Mouse (Mus musculus) ES-E14 (cell line): ENCODE results near the gene Prrg3. TPM values are rescaled to one million over a fixed set of nuclear protein-coding genes. Genes with fewer than 3 reads are reported as not detected.

Experiments used
- DNase-seq: peaks from one replicate; pipeline ENCODE4 v3.0.0-alpha.2; 2013; ENCODE audit warnings: low read depth, low spot score
- H3K27ac ChIP-seq: 2 replicates; pipeline ENCODE4 v1.5.1; 2012; ENCODE audit warnings: low read depth, mild to moderate bottlenecking, low read length, moderate library complexity, mixed read lengths; ENCODE audit not compliant: poor library complexity, insufficient read depth, severe bottlenecking
- H3K36me3 ChIP-seq: 2 replicates; pipeline ENCODE4 v1.6.1; 2012; ENCODE audit warnings: mild to moderate bottlenecking, low read length, moderate library complexity, mixed read lengths; ENCODE audit not compliant: control insufficient read depth, poor library complexity, insufficient read depth, severe bottlenecking
- H3K4me1 ChIP-seq, 2 experiments: fragments of 150-350 bp in 1 of 2; sonication (generic) in 1 of 2; 2 replicates each; pipeline ENCODE4 v1.6.1; 2012; ENCODE audit warnings: low read length in 2 of 2, mild to moderate bottlenecking in 1 of 2, mixed read lengths in 1 of 2; ENCODE audit not compliant: control insufficient read depth in 2 of 2, insufficient read depth in 2 of 2, poor library complexity in 1 of 2
- H3K4me3 ChIP-seq, 2 experiments: fragments of 150-350 bp in 1 of 2; sonication (generic) in 1 of 2; 2 replicates each; pipeline ENCODE4 v1.5.1; 2012; ENCODE audit warnings: low read length in 2 of 2, low read depth in 1 of 2, mild to moderate bottlenecking in 1 of 2, mixed read lengths in 1 of 2; ENCODE audit not compliant: insufficient read depth in 1 of 2, poor library complexity in 1 of 2, severe bottlenecking in 1 of 2
- H3K9ac ChIP-seq: 2 replicates; pipeline ENCODE4 v1.6.1; 2012; ENCODE audit warnings: low read depth, mild to moderate bottlenecking, low read length, mixed read lengths; ENCODE audit not compliant: poor library complexity, insufficient read depth, severe bottlenecking
- H3K9me3 ChIP-seq: fragments of 150-350 bp; sonication (generic); 2 replicates; pipeline ENCODE4 v1.6.1; 2012; ENCODE audit warnings: low read depth, mild to moderate bottlenecking, low read length; ENCODE audit not compliant: control insufficient read depth, insufficient read depth
- CHD2 ChIP-seq: IDR thresholded peaks from 2 replicates; pipeline ENCODE4 v1.6.1; 2014; ENCODE audit warnings: mild to moderate bottlenecking, low read depth, low read length, inconsistent platforms
- HCFC1 ChIP-seq: IDR thresholded peaks from 2 replicates; pipeline ENCODE4 v1.6.1; 2012; ENCODE audit warnings: low read length, inconsistent platforms, borderline replicate concordance; ENCODE audit not compliant: insufficient read depth
- MAFK ChIP-seq: IDR thresholded peaks from 2 replicates; pipeline ENCODE4 v1.6.1; 2014; ENCODE audit warnings: mild to moderate bottlenecking, low read depth, low read length, inconsistent platforms; ENCODE audit not compliant: insufficient read depth
- ZC3H11A ChIP-seq: IDR thresholded peaks from 2 replicates; pipeline ENCODE4 v1.6.1; 2012; ENCODE audit warnings: low read depth, mild to moderate bottlenecking, inconsistent platforms, low read length, borderline replicate concordance
- ZNF384 ChIP-seq: IDR thresholded peaks from 2 replicates; pipeline ENCODE4 v1.6.1; 2012; ENCODE audit warnings: low read depth, low read length, inconsistent platforms
- in situ Hi-C, 2 experiments: fragments of 600-800 bp; cut with MboI; formaldehyde crosslinking; loops; one replicate each; pipeline ENCODE4 v1.15.1; 2025; ENCODE audit warnings: low sequenced_read_pairs in 2 of 2, inconsistent platforms in 1 of 2; ENCODE audit not compliant: unreplicated experiment in 2 of 2
- total RNA-seq: library from RNA; depleted of rRNA; stranded (reverse); fragments of 300-350 nt; gene quantifications from 2 replicates; pipeline ENCODE4 v1.2.3, GENCODE M21; 2012

Gene Prrg3
- total RNA-seq, 1 experiment = 3.1 TPM

DNA sequence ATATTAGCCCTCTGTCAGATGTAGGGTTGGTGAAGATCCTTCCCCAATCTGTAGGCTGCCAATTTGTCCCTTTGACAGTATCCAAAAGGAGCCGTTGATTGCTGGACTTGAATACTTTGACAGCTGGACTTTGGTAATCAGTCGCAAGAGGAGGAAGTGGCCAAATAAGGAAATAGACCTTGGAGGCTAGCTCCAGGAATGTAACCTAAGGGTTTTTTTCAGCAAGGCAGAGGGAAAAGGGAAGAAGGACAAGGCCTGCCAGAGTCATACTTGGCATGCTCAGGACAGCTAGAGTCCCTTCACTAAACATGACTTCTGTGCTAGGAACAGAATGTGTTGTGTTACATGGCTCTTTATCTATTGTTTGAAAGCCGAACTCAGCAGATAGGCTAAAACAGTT is 18.0 kb downstream of the Prrg3 start:
- in situ Hi-C loops = no loop called here
- TF ChIP-seq ZNF384 (no peak), MAFK (no peak)
- Histone ChIP-seq H3K9me3 (no peaks in the 10 kb centered on the region), H3K27ac (no peak overlapping the region), H3K4me1 (no peaks in the 10 kb centered on the region), H3K4me3 (no peak overlapping the region), H3K9ac (no peak overlapping the region), H3K36me3 (no peaks in the 10 kb centered on the region)
- DNase-seq = no peak

DNA sequence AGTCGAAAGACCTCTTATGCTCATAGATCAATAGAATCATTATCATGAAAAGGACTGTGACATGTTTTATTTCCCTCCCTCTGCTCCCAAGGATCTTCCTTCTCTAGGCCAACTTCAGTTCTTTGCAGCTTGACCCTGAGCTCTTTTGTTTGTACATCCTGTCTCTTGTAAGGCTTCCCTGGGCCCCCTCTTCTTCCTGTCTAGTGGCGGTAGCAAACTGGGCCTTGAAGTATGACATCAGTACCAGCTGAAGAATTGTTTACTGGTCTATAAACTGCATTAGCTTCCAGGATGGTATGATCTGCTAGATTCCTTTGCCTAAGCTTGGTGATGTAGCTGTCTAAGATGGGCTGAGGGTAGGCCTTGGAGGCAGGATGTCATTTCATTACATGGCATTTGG is 18.9 kb downstream of the Prrg3 start:
- no peak for DNase-seq
- Histone ChIP-seq H3K4me3 (no peak overlapping the region), H3K36me3 (no peaks in the 10 kb centered on the region), H3K4me1 (no peaks in the 10 kb centered on the region), H3K9me3 (no peaks in the 10 kb centered on the region), H3K27ac (no peak overlapping the region), H3K9ac (no peak overlapping the region)
- in situ Hi-C loops = no loop called here
- TF ChIP-seq ZNF384 (no peak), HCFC1 (no peak), ZC3H11A (no peak), MAFK (no peak), CHD2 (no peak)

DNA sequence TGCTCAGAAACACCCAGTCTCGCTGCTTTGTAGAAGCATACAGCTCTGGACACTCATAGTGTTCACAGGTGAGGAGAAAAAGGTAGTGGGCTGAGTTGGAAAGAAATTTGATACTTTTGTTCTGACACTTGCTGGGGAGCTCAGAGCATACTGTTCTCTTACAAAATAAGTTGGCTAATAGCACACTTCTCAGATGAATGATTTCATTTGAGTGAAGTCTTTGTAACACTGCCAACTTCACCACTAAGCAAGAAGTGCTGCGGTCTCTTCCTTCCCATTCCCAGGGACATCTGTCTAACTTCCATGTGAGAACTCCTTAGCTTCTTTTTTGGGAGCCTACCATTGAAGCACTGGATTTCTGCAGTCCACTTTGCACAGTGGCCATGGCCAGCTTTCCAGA is 20.8 kb downstream of the Prrg3 start:
- no peaks in the 10 kb centered on the region for H3K36me3 ChIP-seq
- H3K9me3 ChIP-seq = no peaks in the 10 kb centered on the region
- no peak overlapping the region for H3K9ac ChIP-seq
- no peaks in the 10 kb centered on the region for H3K4me1 ChIP-seq
- in situ Hi-C loops = no loop called here
- H3K27ac ChIP-seq = no peak overlapping the region
- H3K4me3 ChIP-seq = no peak overlapping the region
- no peak for TF ChIP-seq ZC3H11A
- TF ChIP-seq MAFK = no peak
- no peak for TF ChIP-seq HCFC1
- no peak for TF ChIP-seq CHD2
- TF ChIP-seq ZNF384 = no peak
- no peak for DNase-seq

DNA sequence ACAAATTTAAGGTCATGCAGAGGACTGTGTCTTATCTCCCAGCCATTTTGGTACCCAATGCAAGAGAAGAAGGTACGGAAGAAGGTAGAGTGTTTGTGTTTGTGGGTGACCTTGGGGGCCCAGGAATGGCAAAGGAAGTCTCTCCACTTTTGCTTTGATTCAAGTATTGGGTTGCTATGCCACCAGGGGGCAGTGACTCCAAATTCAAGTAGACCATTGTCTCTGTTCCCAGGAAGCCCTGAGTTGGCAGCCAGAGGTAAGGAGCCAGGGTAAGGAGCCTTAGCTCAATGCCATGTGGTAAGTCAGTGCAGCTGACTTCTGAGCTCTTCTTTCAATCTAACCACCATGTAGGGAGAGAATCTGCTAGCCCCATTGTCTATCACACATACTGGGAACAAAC is 21.4 kb downstream of the Prrg3 start:
- Histone ChIP-seq H3K9ac (no peak overlapping the region), H3K36me3 (no peaks in the 10 kb centered on the region), H3K27ac (no peak overlapping the region), H3K4me1 (no peaks in the 10 kb centered on the region), H3K4me3 (no peak overlapping the region), H3K9me3 (no peaks in the 10 kb centered on the region)
- no peak for TF ChIP-seq CHD2
- TF ChIP-seq HCFC1 = no peak
- TF ChIP-seq MAFK = no peak
- TF ChIP-seq ZC3H11A = no peak
- TF ChIP-seq ZNF384 = no peak
- in situ Hi-C loops = no loop called here
- DNase-seq = no peak

DNA sequence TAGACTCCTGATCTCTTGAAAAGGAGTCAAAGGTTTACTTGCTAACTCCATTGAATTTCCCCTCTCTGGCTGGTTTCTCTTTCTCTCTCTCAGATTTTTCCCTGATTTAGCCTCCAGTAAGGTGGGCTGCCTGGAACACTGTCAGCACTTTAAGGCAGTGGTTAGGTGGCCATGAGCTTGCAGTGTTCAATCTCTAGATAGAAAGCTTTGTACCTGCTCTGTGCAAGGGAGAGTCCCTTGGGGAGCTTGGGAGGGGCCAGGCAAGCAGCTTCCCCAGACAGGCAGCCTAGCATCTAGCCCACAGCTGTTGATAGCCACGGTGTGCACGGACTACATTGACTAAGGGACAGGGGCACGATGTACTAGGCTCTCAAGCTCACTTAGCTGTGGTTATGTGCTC is 29.1 kb downstream of the Prrg3 start, which contains the start of gene Cnga2:
Gene Cnga2, plus strand, starts transcription at position 301 of the 400 bp plus-strand sequence.
- no peaks in the 10 kb centered on the region for H3K9me3 ChIP-seq
- H3K36me3 ChIP-seq = no peaks in the 10 kb centered on the region
- no peak for DNase-seq
- H3K27ac ChIP-seq = no peak within 1 kb of the TSS
- H3K4me1 ChIP-seq = no peaks in the 10 kb centered on the region
- TF ChIP-seq MAFK (no peak), ZNF384 (no peak), ZC3H11A (no peak), HCFC1 (no peak), CHD2 (no peak)
- H3K4me3 ChIP-seq = no peak within 1 kb of the TSS
- in situ Hi-C loops = no loop called here
- no peak within 1 kb of the TSS for H3K9ac ChIP-seq
